Mouse (Mus musculus) Patski (cell line): ENCODE data around the gene Rpl27a. TPM values are rescaled to one million over a fixed set of nuclear protein-coding genes. Genes with fewer than 3 reads are reported as not detected.

ENCODE experiments used
- ATAC-seq: fragments of 100-300 bp; one replicate; pipeline ENCODE4 v1.8.0; 2021
- CTCF ChIA-PET: fragments of 350-600 bp; sonication (Branson Sonifier 250); formaldehyde crosslinking; loops from one replicate; lab custom pipeline; 2022; ENCODE audit warnings: inconsistent platforms; lab: Charles Lee
- POLR2A ChIA-PET: fragments of 350-600 bp; sonication (Branson Sonifier 250); formaldehyde crosslinking; loops from one replicate; lab custom pipeline; 2022; ENCODE audit warnings: antibody characterized with exemption, inconsistent platforms; lab: Charles Lee
- DNase-seq: peaks from one replicate; pipeline ENCODE4 v3.0.0-alpha.2; 2011; ENCODE audit warnings: low read depth, low spot score
- H3K27me3 ChIP-seq: fragments of 371-371 bp; one replicate; pipeline ENCODE4 v1.5.1; 2021
- CTCF ChIP-seq: fragments of 100-300 bp; IDR thresholded peaks from one replicate; pipeline ENCODE4 v1.5.1; 2021
- in situ Hi-C: fragments of 300-500 bp; cut with MboI; formaldehyde crosslinking; loops from 3 replicates; pipeline ENCODE4 v1.11.1; 2018; ENCODE audit warnings: low pct_unique_long_range_greater_than_20kb, mixed read lengths
- polyA plus RNA-seq: library from polyadenylated mRNA; unstranded; gene quantifications from one replicate; pipeline ENCODE4 v1.2.3, GENCODE M21; 2021

Rpl27a gene
- polyA plus RNA-seq = 478 TPM

DNA sequence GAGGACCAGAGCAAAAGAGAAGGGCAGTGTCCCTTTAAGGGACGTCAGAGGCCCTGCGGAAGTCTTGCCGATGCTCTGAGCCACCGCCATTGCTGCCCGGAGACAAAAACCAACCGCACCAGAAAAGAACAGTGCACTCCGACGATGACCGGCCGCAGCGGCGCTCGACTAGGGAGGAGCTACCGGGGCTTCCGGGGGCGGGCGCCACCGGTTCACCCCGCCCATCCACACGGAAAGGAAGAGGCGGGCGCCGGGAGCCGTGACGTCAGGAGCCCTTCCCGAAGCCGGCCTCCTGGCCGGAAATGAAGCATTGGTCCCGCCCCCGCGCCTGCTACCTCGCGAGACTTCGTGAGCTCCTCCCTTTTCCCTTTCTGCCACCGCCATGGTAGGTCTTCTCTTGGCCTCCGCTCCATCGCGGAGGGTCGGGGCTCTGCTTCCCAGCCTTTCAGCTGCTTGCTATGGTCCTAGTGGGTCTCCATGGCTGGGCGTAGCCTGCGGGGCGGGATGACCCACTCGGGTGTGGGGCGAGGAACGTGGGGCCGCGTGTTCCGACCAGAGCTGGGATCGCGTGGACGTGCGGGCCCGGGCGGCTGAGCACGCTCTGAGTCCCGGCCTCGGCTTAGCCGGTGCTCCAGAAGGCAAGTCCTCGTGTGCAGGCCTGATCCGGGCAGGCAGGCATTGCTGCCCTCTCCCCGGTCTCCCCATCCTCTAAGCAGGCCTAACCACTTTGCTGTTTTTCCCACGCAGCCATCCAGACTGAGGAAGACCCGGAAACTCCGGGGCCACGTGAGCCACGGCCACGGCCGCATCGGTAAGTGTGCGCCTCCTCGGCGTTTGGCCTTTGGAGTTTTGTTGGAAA, at the start of gene Rpl27a:
TSS of gene Rpl27a (plus strand) at position 310 of the 859 bp plus-strand sequence.
- ChIA-PET POLR2A (interaction anchor here (0.5 to 1.1 kb wide), 5 partner anchors 20 to 87 kb away, joined by 3 read pairs; no protein-coding TSS in a partner anchor), CTCF (interaction anchor here (1.0 kb wide), 1 partner anchor 97 kb away, joined by 3 read pairs; no protein-coding TSS in a partner anchor)
- ATAC-seq (peak; percentile 89), DNase-seq (peak; percentile 83)
- no peaks in the 10 kb centered on the region for H3K27me3 ChIP-seq
- in situ Hi-C loops = no loop called here
- no peak for TF ChIP-seq CTCF

GRCm38 (mm10) chr7:109470700-109471099, 48.2 kb upstream of the Rpl27a start:
- H3K27me3 ChIP-seq = no peaks in the 10 kb centered on the region
- peak; percentile 84 for ATAC-seq

DNA sequence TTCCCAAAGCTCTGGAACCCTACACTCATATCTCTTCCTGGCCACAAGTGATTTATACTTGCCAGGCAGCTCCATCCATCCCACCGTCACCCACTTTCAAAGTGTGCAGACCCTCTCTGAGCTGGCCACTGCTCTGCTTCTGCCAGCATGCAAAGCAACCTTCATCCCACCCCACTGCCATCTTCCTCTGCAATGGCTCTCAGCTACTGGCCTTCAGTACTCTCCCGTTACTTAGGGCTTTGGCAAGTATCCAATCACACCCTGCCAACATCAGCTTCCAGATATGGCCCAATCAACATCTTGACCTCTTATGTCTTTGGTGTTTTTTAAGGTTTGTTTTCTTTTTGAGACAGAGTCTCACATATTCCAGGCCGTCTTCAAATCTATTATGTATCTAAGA, 41.0 kb upstream of the Rpl27a start:
- ChIA-PET POLR2A (interaction anchor here (1.5 kb wide), 1 partner anchor 10 kb away, joined by 3 read pairs; no protein-coding TSS in a partner anchor), CTCF (no interaction called here)
- in situ Hi-C loops = no loop called here

More at GRCm38 (mm10) chr7:109470700-109471099, 48.2 kb upstream of the Rpl27a start:
- in situ Hi-C loops = no loop called here
- no peak for DNase-seq
- no peak for TF ChIP-seq CTCF
- ChIA-PET POLR2A (interaction anchor here (0.6 kb wide), 2 partner anchors 28 to 124 kb away, joined by 3 to 7 read pairs; no protein-coding TSS in a partner anchor), CTCF (no interaction called here)

GRCm38 (mm10) chr7:109480765-109481197, 38.2 kb upstream of the Rpl27a start:
- in situ Hi-C loops = no loop called here
- CTCF ChIA-PET = interaction anchor here (1.4 kb wide), 1 partner anchor 36 kb away, joined by 3 read pairs; no protein-coding TSS in a partner anchor
- POLR2A ChIA-PET = interaction anchor here (1.1 kb wide), 1 partner anchor 14 kb away, joined by 3 read pairs; no protein-coding TSS in a partner anchor
- ATAC-seq (no peak), DNase-seq (no peak)
- no peak for TF ChIP-seq CTCF
- H3K27me3 ChIP-seq = no peaks in the 10 kb centered on the region

More for the DNA sequence above, 41.0 kb upstream of the Rpl27a start:
- TF ChIP-seq CTCF = no peak
- DNase-seq (no peak), ATAC-seq (no peak)
- H3K27me3 ChIP-seq = no peaks in the 10 kb centered on the region

- H3K27me3 ChIP-seq = no peaks in the 10 kb centered on the region
- in situ Hi-C loops = no loop called here
- DNase-seq (peak; percentile 6), ATAC-seq (peak; percentile 54)
- CTCF ChIA-PET = interaction anchor here (1.1 kb wide), 1 partner anchor 13 kb away, joined by 4 read pairs; no protein-coding TSS in a partner anchor
- POLR2A ChIA-PET = no interaction called here
- TF ChIP-seq CTCF = no peak
These were observed 34.7 kb upstream of the Rpl27a start for GRCm38 (mm10) chr7:109484221-109484620.

- no peak for ATAC-seq
- in situ Hi-C loops = no loop called here
- CTCF ChIA-PET = no interaction called here
- POLR2A ChIA-PET = no interaction called here
- DNase-seq = no peak
- H3K27me3 ChIP-seq = no peaks in the 10 kb centered on the region
- TF ChIP-seq CTCF = no peak
These were observed 26.2 kb upstream of the Rpl27a start for GRCm38 (mm10) chr7:109492616-109493318.

DNA sequence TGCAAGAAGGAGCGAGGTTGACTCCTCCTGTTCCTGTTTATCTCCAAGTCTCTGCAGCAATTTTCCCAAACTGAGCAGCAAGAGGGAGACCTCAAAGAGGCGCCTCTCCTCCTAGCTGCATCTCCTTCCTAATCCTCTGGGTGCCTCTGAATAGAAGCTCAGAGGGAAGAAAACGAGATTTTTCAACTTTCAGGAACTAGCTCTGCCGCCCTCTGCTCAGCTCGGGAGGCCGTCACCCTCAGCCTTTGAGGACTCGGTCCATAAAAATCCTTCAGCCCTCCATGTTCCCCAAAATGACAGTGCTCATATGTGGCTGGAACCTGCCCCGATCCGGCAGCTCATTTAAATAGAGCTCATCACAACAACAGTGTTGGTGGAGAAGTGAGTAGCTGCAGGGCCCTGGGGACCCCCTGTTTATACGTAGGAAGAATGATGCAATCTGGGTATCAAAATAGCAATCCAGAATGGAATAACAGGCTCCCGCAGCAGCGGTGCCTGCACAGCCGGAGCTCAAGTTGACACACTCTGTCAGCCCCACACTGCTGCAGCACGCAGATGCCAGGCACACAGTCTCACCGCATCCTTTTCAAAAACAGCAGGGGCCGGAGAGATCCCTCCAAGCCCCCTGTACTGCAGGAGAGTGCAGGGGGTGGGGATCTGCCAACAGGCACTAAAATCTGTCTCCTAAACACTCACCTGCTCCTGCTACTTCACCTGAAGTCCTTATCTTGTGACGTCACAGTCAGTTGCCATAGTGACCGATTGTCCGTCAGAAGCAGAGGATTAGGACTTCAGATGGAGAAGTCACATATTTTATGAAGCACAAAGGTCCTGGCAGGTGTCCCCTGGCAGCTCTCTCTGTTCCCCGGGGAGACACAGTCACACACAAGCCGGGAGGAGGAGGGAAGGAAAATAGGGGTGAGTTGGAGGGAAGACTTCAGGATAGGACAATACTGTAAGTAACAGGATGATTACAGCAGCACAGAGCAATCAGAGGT, 25.3 kb upstream of the Rpl27a start:
- no peaks in the 10 kb centered on the region for H3K27me3 ChIP-seq
- ATAC-seq (no peak), DNase-seq (no peak)
- CTCF ChIA-PET = no interaction called here
- no peak for TF ChIP-seq CTCF
- POLR2A ChIA-PET = no interaction called here
- in situ Hi-C loops = no loop called here

DNA sequence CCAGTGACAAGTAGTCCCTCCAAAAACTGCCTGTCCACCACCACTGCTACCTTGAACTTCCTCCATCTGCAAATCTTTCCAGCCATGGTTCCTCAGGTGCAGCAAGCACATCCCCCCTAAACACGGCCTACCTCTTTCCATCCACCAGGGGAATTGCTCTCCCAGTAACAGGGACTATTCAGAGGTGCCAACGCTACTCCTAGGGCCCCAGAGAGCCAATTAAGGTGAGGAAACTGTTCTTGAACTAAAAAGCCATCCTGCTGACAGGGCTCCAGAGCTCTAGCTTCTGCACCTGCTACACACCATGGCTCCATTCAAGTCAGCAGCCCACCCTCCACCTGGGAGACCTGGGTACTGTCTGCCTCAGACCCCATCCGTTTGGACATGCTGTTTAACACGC, 21.4 kb upstream of the Rpl27a start:
- DNase-seq (no peak), ATAC-seq (no peak)
- ChIA-PET CTCF (no interaction called here), POLR2A (no interaction called here)
- no peaks in the 10 kb centered on the region for H3K27me3 ChIP-seq
- in situ Hi-C loops = no loop called here
- TF ChIP-seq CTCF = no peak

- ATAC-seq = no peak
- no peak for TF ChIP-seq CTCF
- H3K27me3 ChIP-seq = no peaks in the 10 kb centered on the region
- ChIA-PET CTCF (interaction anchor here (1.4 kb wide), 1 partner anchor 35 kb away, joined by 3 read pairs; no protein-coding TSS in a partner anchor), POLR2A (no interaction called here)
- in situ Hi-C loops = no loop called here
- no peak for DNase-seq
These were observed 11.8 kb upstream of the Rpl27a start for GRCm38 (mm10) chr7:109507119-109507518.

DNA sequence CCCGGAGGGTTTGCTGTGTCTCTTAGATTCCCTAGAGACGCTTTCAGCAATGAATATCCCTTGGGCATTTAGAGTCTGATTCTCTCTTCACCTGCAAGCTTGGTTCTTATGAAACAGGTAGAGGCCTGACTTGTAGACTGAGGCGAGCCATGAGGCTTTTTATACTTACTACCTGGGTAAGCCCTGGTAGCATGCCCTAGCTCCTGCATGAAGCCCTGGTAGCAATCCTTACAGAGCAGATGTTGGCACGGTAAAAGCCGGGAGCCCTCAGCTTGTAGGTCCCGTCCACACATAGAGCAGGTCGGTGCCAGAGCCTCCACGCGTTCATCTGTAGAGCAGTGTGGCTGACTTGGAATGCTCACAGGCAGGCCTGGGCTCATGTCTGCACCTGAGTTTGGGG, 11.4 kb upstream of the Rpl27a start:
- ChIA-PET POLR2A (no interaction called here), CTCF (interaction anchor here (1.4 kb wide), 1 partner anchor 36 kb away, joined by 3 read pairs; no protein-coding TSS in a partner anchor)
- ATAC-seq (no peak), DNase-seq (no peak)
- in situ Hi-C loops = no loop called here
- TF ChIP-seq CTCF = no peak
- H3K27me3 ChIP-seq = no peaks in the 10 kb centered on the region
